Mouse (Mus musculus): ENCODE results near the gene Nat8f6.

DNA sequence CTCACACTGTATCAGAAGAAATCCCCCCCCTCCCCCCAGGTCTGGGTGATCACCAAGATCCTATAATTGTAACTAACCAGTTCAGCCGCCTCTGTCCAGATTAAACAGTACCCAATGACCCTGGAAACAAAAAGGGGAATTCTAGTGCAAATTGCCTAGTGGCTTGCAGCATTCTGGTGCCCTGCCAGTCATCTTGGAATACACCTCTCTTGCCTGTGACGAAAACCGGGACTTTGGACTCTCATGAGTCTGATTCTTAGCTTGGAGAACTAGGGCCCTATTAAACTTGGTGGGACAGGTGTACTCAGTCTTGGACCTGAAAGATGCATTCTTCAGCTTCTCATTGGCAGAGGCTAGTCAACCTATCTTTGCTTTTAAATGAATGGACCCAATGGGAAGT lies 32.7 kb upstream of the Nat8f6 start:
- TF ChIP-seq CTCF (conservative IDR thresholded peaks at IDR 0.05; ENCODE audit: low read length) (no peak), NANOG (IDR thresholded peaks at IDR 0.05; ENCODE audit: borderline replicate concordance, low read length) (no peak), POU5F1 (IDR thresholded peaks at IDR 0.05; ENCODE audit: borderline replicate concordance, low read length) (no peak)

Data from E14TG2a.4 (cell line).